In the genomic region with DNA sequence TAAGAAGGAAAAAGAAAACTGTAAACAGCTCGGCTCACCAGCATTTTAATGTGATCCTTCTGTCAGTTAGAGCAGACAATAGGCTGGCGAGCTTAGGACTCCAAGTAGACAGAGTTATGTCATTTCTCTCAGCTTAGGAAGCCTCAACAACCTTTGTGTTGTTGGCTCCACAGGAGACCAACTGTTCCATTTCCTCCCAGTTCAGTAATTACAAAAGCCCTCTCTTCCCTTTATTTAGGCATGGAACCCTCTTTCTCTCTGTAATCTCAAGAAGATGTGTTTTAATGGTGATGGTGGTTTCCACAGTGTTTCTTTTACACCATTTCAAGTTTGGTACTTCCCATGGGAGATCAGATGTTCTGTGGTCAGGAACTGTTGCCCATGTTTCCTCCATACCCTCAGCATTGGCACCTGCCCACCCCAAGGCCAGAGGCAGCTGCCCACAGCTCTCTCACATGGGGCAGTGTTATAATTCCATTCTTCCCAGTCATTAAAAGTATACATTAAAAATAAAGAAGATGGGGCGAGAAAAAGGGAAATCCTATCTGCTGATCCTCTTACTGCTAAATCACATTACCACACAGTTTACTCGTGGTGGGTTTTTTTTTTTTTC, we compare ENCODE assay signal across 21 mouse cellular contexts. TPM values are rescaled to one million over a fixed set of nuclear protein-coding genes. Genes with fewer than 3 reads are reported as not detected.
"Had no signal": no experiment of that assay in that cellular context is flagged by ENCODE, and none has a peak within 500 bp of the region (broad histone marks: within the 10 kb centered on the region; RNA-seq: fewer than 3 reads in every experiment).

No protein-coding gene starts in this region.

- H3K9me3 ChIP-seq: megakaryocyte, embryonic 14.5 days; midbrain, embryonic 13.5 days; midbrain, embryonic 15.5 days; neural tube, embryonic 13.5 days; stomach, embryonic 15.5 days had no signal

- ATAC-seq: midbrain, embryonic 13.5 days; midbrain, embryonic 15.5 days had no signal

- DNase-seq: lung, adult 18-20 months; lung, embryonic 14.5 days; lung, postnatal 14 days; lung, postnatal 36 days; right cerebral cortex, postnatal 14 days; thymus, adult 2 months; thymus, postnatal 25 days; thymus, postnatal 4 days had no signal

- H3K27ac ChIP-seq: macrophage; midbrain, embryonic 13.5 days; midbrain, embryonic 15.5 days; neural tube, embryonic 13.5 days; stomach, embryonic 15.5 days; stomach, postnatal 0 days had no signal

- H3K9ac ChIP-seq: lung, embryonic 14.5 days; midbrain, embryonic 13.5 days; midbrain, embryonic 15.5 days; neural tube, embryonic 13.5 days; stomach, embryonic 15.5 days had no signal

- H3K4me2 ChIP-seq: lung, embryonic 14.5 days; midbrain, embryonic 11.5 days; midbrain, embryonic 13.5 days; midbrain, embryonic 15.5 days; neural tube, embryonic 13.5 days; stomach, embryonic 15.5 days had no signal

- H3K4me1 ChIP-seq: megakaryocyte, embryonic 14.5 days; midbrain, embryonic 13.5 days; midbrain, embryonic 15.5 days; neural tube, embryonic 13.5 days; stomach, embryonic 15.5 days had no signal

- H3K4me3 ChIP-seq: megakaryocyte, embryonic 14.5 days; midbrain, embryonic 13.5 days; midbrain, embryonic 15.5 days; neural tube, embryonic 13.5 days; stomach, embryonic 15.5 days had no signal

- H3K36me3 ChIP-seq: midbrain, embryonic 13.5 days; midbrain, embryonic 15.5 days; neural tube, embryonic 13.5 days; stomach, embryonic 15.5 days had no signal

- H3K27me3 ChIP-seq: midbrain, embryonic 13.5 days; midbrain, embryonic 15.5 days; neural tube, embryonic 13.5 days; stomach, embryonic 15.5 days had no signal

RNA-seq across cellular contexts. Expression of a gene that starts 36.2 kb away (rescaled TPM):
- total RNA-seq: midbrain, postnatal 0 days; monocyte, adult 5-6 weeks had no signal
- polyA plus RNA-seq: lung, embryonic 16.5 days; macrophage; midbrain, embryonic 15.5 days; midbrain, postnatal 0 days; neural tube, embryonic 13.5 days; stomach, embryonic 15.5 days; stomach, postnatal 0 days had no signal

RNA-seq across cellular contexts. Expression of a gene that starts 47.7 kb away (rescaled TPM):
- total RNA-seq: megakaryocyte progenitor cell, adult 5-6 weeks; midbrain, postnatal 0 days had no signal
- polyA plus RNA-seq: macrophage; urinary bladder, adult 2 months had no signal

RNA-seq across cellular contexts. Expression of a gene that starts 50.1 kb away (rescaled TPM):
- total RNA-seq: megakaryocyte progenitor cell, adult 5-6 weeks; monocyte, adult 5-6 weeks had no signal
- polyA plus RNA-seq: macrophage; urinary bladder, adult 2 months had no signal

RNA-seq across cellular contexts. Expression of a gene that starts 54.2 kb away (rescaled TPM):
- total RNA-seq: monocyte, adult 5-6 weeks had no signal
